Mouse (Mus musculus): Measurements from ENCODE around the gene Celf2. TPM values are rescaled to one million over a fixed set of nuclear protein-coding genes. Genes with fewer than 3 reads are reported as not detected.
"Not testable (repeated sequence)": the region's sequence is repeated elsewhere in the genome, so short reads cannot be mapped to it uniquely, and the experiment has no call there.

Gene Celf2
- total RNA-seq (2021): 10 to 100 TPM; 45.5 to 47.6 TPM
- 20.1 and 21.2 TPM in 2 replicates for polyA plus RNA-seq (2012; rRNA removed)
- long read RNA-seq, full-length matches to known transcripts: 2 of 24 reads
- long read RNA-seq, partial matches to known transcripts: 1 of 24 reads
- long read RNA-seq, other reads (novel, unspliced or antisense): 21 of 24 reads

DNA sequence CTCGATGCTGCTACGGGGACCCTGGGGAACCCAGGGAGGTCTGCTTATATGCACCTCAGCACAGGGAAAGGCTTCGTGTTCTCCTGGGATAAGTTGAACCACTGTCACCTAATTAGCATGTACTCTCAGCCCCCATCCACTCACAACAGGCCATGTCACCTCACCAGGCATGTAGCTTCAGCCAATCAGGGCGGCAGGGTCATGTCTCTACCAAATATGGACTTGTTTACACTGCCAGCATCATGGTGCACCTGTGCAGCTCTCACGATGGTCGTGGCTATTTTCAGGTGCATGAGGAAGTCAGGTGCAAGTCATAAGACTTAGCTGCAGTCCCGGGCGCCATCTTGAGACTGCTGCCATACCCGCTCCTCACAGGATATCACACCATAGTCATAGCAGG is at the start of gene Celf2:
Celf2 (minus strand) TSS at position 101 of the 400 bp plus-strand sequence.
- DNase-seq: not testable (repeated sequence)

DNA sequence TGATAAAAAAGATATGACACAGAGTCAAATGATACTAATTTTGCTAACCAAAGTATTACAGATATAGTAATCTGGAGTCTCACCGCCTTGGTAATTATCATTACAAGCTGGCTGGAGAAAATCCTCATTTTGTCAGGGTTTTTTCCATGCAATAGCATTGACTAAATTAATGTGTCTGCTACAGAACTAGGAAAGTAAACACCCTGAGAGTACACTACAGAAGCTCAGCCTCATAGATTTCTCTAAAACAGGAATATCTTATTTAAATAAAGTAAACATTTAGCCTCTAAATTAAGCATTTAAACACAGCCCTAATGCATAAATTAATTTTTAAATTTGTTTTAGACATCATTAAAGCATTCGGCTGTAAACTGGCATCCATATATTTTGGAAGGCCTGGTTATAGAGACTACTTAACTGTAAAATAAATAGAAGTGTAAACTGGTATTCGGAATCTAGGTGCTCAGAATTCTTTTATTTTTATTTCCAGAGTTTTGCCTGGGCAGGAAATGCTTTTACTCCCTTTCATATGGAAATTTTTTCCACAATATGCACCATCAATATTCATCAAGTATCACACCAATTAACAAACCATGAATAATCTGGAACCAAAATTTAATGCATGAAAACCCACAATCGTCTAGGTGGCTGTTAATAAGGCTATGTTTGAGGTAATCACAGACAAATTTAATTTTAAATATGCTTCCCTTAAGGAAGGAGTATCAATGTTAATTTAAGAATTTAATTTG is 46.0 kb upstream of the Celf2 start:
- DNase-seq: no peak

DNA sequence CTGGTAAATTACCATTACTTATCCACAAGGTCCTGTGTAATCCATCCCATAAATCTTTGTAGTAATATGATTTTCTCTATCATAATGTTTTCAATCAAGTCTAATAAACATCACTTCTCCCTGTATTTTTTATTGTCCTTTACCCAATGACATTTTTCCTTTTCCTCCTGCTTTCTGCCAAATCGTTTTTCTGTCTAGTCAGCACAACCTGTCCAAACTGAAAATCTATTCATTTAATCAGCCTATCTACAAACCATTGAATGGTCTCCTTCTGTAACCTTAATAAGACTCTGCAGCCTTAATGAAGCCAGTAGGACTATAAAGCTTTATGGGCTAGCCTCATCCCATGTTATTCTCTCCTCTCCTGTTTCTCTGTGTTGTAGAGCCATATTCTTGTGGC is 45.2 kb upstream of the Celf2 start:
- no peak for DNase-seq

DNA sequence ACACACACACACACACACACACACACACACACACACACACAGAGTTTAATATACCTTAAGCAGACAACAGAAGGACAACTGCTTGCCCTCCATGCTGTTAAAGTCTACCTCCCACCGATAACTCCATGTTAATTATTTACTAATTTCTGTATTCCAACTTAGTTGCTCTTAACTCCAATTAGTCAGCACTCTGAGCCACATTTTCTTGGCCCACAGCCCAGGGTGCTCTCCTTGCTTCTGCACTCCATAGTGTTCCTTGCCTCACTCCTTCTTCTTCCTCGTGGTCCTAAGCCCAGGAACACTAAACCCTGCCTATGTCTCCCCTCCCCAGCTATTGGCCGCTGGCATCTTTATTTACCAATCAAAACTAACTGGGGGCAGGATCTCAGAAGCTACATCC is 43.5 kb upstream of the Celf2 start:
- DNase-seq: no peak

DNA sequence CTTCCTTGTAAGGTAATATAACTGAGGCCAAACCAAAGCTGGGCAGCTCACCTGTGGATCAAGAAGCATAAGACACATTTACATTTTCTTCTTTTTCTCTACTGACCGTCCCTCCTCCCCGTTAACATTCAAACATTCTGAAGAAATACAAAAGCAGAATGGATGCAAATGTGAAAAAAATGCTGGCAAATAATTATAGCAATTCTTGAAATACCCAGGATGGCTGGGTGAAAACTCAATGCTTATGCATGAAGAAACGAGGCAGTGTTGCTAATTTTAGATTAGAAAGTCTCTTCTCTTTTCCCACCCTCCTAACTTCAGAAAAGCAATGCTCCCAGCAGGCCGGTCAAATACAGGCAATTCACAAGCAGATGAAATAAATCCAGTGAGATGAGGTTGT is 39.5 kb upstream of the Celf2 start:
- DNase-seq: no peak

DNA sequence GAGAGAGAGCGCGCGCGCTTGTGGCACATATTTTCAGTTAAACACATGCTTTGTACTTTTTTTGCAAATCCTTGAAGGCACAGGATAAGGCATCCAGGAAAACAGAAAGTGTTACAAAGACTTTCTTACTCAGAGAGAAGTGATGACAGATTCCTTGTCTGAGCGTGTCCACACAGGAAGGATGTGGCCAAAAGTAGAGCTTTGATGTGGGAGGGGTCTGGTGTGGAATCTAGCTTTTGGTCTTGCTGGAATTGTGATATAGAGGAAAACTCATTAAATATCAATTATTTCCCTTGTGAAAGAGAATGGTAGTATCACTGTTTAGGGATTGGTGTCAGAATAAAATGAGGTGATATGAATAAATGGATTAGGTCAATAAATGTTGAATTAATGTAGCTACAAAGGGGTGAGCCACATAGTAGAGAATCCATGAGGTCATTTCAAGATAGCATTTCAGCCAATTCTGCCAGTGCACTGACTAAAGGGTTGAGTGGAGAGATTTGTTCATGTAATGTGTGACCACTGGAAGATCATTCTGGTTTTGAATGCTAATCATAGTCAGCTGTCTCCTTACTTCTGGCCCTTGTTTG is 25.3 kb upstream of the Celf2 start:
- DNase-seq: no peak

DNA sequence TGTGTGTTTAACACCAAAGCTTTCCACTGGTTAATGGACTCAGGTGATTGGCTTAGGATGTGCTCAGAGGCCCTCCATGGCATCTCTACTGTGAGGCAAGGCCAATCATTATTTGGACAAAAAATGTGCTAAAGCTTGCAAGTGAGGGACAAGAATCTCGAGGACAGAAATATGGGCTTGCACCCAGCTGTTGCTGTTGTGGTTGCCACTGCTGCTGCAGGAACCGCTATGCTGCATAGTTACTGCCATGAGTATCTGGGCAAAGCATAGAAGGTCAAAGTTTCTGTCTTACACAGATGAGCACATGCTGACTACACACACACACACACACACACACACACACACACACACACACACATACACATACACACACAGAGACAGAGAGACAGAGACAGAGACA is 24.8 kb upstream of the Celf2 start:
- no peak for DNase-seq

DNA sequence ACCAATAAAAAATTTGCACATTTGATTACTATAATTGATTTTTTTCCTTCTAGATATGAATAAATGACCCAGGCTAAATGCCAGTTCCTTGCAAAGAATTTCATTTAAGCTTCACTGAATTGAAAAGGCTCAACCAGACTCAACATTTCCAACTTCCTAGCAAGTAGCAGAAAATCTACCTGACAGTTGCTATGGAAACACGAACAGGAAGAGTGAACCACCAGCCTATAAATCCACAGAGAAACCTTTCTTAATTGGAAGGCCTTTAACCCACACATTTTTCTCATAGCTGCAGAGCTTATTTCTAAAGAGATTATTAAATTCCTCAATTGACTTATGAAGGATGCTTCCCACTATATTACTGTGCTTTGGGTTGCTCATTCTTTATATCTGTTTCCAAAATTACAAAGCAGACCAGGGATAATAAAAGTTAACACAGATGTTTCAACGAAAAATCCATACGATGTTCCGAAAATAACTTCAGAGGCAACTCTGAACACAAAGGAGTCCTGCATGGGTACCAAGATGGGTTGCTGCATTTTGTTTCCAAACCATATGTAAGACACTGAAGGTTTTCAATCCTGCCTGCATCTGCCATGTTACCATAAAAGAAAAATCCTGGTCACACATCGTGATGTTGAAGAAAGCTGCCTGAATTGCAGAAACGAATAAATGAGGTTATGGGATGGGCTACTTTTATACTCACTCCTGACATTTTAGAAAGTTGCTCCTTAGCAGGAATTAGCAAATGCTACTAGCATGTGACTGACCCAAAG is 22.0 kb upstream of the Celf2 start:
- no peak for DNase-seq

DNA sequence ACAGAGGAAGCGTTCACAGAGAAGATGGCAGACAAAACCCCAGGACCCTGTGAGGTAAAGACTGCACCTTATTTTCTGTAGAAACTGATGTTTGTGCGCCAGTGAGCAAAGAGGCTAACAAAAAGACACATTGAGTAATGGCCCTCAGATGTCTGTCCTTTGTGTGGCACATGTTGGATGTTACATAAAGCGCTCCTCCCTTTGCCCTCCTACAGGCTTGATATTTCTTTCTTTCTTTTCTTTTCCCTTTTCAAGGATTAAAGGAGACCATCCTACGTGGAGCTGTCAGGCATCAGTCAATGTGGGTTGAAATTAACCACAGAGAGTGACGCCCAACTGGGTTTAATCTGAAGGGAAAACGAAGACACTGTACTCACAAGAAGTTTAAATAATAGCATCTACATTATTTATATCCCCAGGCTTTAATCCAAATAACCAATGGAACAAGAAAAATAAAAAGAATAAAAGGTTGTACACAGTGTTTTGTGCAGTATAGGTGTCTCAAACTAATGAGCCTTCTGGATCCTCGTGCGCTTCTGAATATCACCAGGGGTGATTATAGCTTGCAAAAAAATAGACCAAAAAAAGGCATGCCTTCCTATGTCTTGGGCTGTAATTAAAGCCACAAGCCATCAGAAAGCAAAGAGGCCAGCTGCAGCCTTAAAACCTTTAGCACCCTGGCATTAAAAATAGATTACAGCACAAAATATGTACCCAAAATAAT is 21.3 kb upstream of the Celf2 start:
- DNase-seq: no peak

DNA sequence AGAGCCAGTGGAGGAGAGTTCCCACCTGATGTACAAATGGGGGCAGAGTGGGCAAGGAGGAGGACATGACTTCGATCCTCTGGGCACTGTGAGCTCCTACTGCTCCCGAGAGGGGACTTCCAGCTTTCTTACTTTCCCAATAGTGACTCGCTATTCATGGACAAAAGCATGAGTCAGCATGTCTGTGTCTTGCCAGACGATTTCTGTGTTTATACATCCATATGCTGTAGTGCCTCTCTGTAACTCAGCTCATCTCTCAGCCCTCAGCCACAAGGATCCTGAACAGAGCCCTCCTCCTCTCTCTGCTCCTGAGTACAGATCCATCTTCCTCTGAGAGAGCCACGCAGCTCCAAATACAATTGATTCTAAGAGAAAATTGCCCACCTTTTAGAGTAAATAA is 20.3 kb upstream of the Celf2 start:
- DNase-seq: no peak

DNA sequence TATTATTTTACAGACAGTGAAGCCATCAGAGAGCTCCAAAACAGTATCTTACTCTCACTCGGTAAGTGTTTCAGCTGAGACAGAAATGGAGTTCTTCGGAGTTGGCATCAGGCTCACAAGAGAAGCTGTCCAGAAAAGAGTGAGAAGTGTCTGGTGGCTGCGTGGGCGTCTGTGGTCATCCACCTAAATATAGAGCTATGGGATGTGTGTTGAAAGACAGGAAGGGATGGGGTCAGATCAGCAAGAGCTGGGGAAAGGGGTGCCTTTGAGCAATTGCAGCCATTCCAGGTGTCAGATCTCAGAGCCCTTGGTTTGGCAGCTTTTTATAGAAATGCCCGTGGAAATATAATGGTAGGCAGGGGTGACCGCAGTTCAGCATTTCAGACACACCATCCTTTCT is 17.3 kb upstream of the Celf2 start:
- no peak for DNase-seq

DNA sequence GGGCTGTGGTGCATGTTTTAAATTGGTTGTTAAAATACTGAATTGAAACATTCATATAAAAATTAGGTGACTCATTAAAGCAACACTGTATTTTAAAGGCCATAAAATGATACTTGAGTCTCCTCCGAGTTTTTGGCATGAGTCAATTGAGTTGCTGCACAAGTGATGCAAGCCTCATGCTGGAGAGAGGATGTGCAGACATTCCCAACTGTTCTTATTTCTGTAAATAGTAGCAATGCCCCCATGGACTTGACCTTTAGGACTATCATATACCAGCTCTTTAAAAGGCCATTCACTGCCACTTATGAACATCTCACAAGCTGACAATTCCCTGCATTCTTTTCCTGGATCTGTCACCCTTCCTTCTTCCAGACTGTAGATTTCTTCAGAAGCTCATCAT is 10.1 kb upstream of the Celf2 start:
- DNase-seq: no peak

DNA sequence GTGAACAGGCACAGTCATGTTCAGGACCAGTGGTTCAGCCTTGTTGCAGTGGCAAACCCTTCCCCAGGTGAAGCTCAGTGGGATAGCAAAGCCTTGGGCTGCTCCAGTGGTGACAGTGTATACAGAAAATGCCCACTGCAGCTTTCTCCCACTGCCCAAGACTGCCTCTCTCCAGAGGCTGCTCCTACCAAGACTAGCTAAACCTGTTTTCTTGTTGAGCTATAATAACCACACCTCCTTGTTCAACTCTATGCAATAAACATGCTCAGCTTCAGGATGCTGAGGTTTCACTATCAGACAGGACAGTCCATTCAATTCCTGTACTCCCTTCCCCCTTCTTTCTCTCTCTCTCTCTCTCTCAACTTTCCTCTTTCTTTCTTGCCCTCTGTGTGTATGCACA is 15.9 kb downstream of the Celf2 start:
- DNase-seq: no peak

DNA sequence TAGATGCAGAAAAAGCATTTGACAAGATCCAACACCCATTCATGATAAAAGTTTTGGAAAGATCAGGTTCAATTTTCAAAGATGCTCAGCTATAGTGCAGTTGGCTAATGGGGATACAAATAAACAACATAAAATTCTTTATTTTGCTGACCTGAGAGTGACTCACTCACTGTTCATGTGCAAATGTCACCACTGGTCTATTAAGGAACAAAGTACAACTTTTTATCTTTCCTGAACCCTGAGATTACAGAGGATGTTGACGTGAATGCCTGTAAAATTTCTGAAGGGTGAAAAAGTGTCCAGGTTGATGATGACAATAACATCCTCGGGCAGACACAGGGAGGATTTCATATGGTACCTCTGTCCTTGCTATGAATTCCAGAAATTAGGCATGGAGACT is 24.4 kb downstream of the Celf2 start:
- DNase-seq: no peak

DNA sequence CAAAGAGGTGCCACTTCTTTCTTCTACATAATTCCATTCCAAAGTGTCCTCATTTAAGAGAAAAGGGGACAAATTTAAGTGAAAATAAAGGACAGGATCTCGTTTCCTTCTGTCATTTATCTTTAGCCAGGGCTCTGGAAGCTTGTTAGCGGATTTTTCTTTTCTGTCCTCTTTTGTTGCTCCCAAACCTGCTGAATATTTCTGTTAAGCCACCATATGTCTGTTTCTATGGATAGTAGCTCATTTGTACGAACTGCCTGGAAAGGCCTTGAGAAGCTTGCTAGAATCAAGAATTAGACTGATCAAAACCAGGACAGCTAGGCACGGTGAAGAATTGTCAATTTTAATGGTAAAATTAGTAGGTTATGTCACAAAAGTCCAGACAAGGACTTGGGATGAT is 27.3 kb downstream of the Celf2 start:
- no peak for DNase-seq

DNA sequence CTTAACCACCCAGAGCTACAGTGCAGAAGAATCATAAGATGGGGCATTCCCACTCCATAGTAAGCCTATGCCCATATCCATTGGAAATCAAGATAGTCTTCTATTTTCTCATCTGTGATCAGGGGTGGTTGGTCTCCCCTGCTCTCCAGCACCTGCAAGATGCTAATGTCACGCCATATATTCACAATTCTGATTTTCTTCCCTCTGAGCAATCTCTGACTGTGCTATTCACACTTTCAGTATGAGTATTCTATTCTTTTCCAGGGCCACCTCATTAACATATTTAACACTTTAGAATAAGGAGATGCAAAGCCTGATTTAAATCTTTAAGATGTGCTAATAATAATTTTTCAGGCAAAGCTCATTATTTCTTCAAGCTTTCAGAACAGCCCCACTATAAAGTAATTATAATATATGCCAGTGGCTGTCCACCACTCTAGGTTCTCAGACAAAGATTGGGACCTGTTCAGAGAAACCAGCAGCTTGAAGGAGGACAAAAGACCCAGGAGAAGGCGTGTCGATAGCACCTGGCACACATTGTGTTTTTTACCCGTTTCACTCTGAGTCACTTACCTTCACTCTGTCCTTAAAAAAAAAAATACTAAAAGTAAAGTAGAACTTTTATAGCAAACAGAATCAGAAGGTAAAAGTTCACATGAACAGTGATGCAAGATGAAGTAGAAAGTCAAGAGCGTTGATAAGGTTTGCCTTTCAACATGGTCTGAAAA is 48.9 kb downstream of the Celf2 start:
- no peak for DNase-seq

DNA sequence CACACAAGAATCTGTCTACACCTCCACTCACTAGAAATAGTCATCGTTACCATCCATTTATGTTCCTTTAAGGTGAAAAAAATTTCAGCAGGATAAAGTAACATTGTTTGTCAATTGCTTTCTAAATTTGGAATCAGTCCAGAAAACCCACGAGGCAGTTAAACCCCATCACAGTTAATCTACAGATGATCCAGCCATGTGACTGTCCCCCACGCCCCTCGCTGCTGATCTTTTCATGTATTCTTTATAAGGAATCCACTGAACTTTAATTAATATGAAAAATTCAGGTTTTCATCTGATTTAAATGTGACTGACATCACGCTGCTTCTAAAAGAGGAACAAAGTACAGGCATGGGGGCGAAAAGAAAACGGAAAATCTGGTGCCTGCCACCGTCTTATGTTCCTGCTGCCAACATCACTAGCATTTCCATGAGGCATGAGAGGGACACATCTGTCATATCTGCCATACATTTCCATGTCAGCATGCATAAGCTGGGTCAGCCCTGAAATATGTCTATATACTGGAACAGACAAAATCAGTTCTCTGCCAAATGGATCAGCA is 70.6 kb downstream of the Celf2 start:
- DNase-seq: no peak

DNA sequence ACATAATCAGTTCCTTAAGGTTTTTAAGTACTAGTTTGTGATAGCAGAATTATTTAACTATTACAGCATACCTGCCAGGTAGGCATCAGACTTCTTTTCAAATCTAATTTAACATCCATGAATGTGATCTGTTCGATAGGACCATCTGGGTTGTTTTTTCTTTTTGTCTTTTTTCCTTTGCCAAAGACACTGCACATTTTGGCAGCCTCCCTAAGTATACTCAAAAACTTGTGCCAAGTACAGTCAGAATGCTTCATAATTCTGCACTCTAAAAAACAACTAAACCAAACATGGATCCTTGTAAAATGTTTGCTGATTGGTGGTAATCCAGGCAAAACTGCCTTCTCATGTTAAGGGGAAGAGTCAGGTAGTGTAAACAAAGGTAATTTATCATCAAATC is 82.9 kb downstream of the Celf2 start:
- no peak for DNase-seq

DNA sequence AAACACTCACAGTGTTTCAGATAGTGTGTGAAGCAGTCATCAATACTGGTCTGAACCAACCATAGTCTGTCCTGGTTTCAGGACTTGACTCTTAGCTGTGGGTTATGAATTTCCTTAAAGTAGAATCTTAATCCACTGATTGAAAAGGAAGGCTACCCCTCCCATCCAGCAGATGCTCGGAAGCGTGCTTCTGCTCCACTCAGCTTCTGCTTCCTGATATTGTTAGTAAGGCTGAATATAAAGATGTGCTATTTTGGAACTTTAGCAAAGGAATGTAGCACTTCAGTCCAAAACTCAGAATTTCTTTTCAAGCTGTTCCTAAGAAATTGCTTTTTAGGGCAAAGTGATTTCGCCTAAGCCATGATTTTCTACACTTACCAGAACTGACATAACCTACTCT is 108.8 kb downstream of the Celf2 start:
- DNase-seq: no peak

DNA sequence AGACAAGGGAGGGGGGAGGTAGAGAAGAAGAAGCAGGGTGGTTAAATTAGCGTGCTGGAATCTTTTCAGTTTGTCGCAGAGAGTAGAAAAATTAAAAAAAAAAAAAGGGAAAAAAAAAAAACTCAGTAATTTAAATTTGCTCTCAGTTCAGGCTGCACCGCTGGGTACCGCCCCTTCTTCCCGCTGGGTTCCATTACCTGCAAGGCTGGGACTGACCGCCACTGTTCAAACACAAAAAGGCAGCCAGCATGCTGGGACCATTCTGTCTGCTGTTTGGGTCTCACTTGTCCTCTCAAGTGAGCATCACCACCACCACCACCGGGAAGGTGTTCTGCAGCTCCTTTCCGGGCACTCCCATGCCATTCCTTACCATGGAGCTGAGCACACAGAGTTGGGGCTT is 113.4 kb downstream of the Celf2 start:
- no peak for DNase-seq

DNA sequence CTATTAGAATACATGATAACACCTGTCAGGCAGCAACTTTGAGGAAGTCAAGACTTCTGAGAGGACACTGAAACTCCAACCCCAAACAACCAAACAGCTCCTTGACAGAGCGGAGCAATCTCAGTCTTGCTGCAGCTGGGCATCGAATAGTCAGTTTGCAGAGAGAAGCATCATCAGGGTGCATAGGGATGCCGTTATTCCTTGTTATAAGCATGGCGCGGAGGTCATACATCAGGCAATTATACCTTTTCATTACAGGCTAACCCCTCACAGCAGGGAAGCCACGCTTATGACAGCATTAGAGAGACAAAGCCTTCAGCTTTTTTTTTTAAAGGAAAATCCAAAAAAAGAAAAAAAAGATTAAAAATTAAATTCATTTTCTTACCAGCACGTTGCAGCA is 113.9 kb downstream of the Celf2 start:
- DNase-seq: no peak
